Mouse (Mus musculus): ENCODE data around the gene Rnf8. TPM values are rescaled to one million over a fixed set of nuclear protein-coding genes. Genes with fewer than 3 reads are reported as not detected.

Gene Rnf8
- total and polyA plus RNA-seq, 2 experiments from 2014 or later = 21.9 to 75.3 TPM

- Histone ChIP-seq H3K27me3 (ENCODE audit: insufficient read depth, low read length) (no peaks in the 10 kb centered on the region), H3K9me3 (ENCODE audit: low read length) (no peaks in the 10 kb centered on the region), H3K4me1 (ENCODE audit: insufficient read depth, low read length) (0 out of 2 replicates have a peak, but pooled peaks cover 2% of the 10 kb centered on the region), H3K36me3 (ENCODE audit: insufficient read depth, low read length) (peaks cover 41% of the 10 kb centered on the region), H3K9ac (replicated peaks; ENCODE audit: low read length, poor library complexity, severe bottlenecking) (no peak overlapping the region), H3K4me2 (ENCODE audit: low read depth, low read length, poor library complexity, severe bottlenecking) (no peak overlapping the region), H3K27ac (ENCODE audit: low read depth, low read length) (no peak overlapping the region), H3K4me3 (ENCODE audit: low read depth, low read length) (no peak overlapping the region)
- no peak for TF ChIP-seq CTCF (IDR thresholded peaks at IDR 0.05)
- 81% methylated on average over 5 of the region's 5 CpGs for WGBS
- DNase-seq (ENCODE audit: low spot score) (no peak), ATAC-seq (ENCODE audit: low FRiP score) (no peak)
Observed at GRCm38 (mm10) chr17:29584306-29584705, 30.3 kb upstream of the Rnf8 start.

DNA sequence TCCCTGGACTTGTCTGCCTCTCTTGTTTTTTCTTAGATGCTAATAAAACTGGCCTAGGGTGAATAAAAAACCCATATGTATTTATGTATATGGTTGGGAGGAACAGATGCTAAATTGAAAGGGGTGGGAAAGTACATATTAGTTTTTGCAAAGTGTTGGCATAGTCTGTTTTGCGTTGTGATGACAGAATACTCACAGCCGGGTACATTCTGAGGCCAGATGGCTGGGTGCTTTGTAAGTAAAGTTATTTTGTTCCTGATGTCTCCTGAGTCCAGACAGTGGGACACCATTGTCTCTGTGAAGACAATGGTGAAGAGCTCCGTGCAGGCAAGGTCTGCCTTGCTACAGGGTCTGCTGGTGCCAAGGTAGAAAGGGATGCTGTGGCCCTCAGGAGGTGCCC is 29.9 kb upstream of the Rnf8 start:
- ATAC-seq (ENCODE audit: low FRiP score) = no peak
- no peak for DNase-seq (ENCODE audit: low spot score)

GRCm38 (mm10) chr17:29585446-29585845 is 29.1 kb upstream of the Rnf8 start:
- Histone ChIP-seq H3K4me2 (ENCODE audit: low read depth, low read length, poor library complexity, severe bottlenecking) (no peak overlapping the region), H3K9ac (replicated peaks; ENCODE audit: low read length, poor library complexity, severe bottlenecking) (no peak overlapping the region), H3K4me3 (ENCODE audit: low read depth, low read length) (no peak overlapping the region), H3K4me1 (ENCODE audit: insufficient read depth, low read length) (0 out of 2 replicates have a peak, but pooled peaks cover 2% of the 10 kb centered on the region), H3K9me3 (ENCODE audit: low read length) (no peaks in the 10 kb centered on the region), H3K36me3 (ENCODE audit: insufficient read depth, low read length) (peaks cover 35% of the 10 kb centered on the region), H3K27me3 (ENCODE audit: insufficient read depth, low read length) (no peaks in the 10 kb centered on the region), H3K27ac (ENCODE audit: low read depth, low read length) (no peak overlapping the region)
- ATAC-seq (ENCODE audit: low FRiP score) (no peak), DNase-seq (ENCODE audit: low spot score) (no peak)
- WGBS = 93% methylated on average over 6 of the region's 6 CpGs
- no peak for TF ChIP-seq CTCF (IDR thresholded peaks at IDR 0.05)

More for the DNA sequence above, 29.9 kb upstream of the Rnf8 start:
- Histone ChIP-seq H3K9ac (replicated peaks; ENCODE audit: low read length, poor library complexity, severe bottlenecking) (no peak overlapping the region), H3K4me1 (ENCODE audit: insufficient read depth, low read length) (0 out of 2 replicates have a peak, but pooled peaks cover 2% of the 10 kb centered on the region), H3K27me3 (ENCODE audit: insufficient read depth, low read length) (no peaks in the 10 kb centered on the region), H3K27ac (ENCODE audit: low read depth, low read length) (no peak overlapping the region), H3K9me3 (ENCODE audit: low read length) (no peaks in the 10 kb centered on the region), H3K4me3 (ENCODE audit: low read depth, low read length) (no peak overlapping the region), H3K36me3 (ENCODE audit: insufficient read depth, low read length) (peaks cover 37% of the 10 kb centered on the region), H3K4me2 (ENCODE audit: low read depth, low read length, poor library complexity, severe bottlenecking) (no peak overlapping the region)
- 64% methylated on average over 3 of the region's 3 CpGs for WGBS
- TF ChIP-seq CTCF (IDR thresholded peaks at IDR 0.05) = no peak

DNA sequence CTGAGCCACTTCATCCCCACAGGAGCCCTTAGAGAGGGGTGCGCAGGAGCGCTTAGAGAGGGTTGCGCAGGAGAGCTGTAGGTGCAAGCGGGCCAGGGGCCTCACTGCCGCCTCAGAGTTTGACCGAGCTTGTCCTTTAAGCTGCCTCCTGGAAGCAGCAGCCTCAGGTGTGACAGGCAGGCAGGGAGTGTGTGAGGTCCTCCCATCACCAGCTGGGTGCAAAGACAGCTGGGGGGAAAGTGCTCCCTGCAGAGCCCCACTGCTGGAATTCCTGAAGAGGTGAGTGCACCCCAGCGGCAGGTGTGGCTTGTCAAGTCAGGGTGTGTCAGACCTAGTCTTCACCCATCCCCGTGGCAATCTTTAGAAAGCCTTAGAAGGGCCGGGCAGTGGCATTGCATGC is 27.7 kb upstream of the Rnf8 start:
- TF ChIP-seq CTCF (IDR thresholded peaks at IDR 0.05) = no peak
- DNase-seq (ENCODE audit: low spot score) (no peak), ATAC-seq (ENCODE audit: low FRiP score) (no peak)
- H3K27me3 ChIP-seq (ENCODE audit: insufficient read depth, low read length) = no peaks in the 10 kb centered on the region
- no peak overlapping the region for H3K4me2 ChIP-seq (ENCODE audit: low read depth, low read length, poor library complexity, severe bottlenecking)
- 0 out of 2 replicates have a peak, but pooled peaks cover 2% of the 10 kb centered on the region for H3K4me1 ChIP-seq (ENCODE audit: insufficient read depth, low read length)
- 88% methylated on average over 9 of the region's 9 CpGs for WGBS
- no peaks in the 10 kb centered on the region for H3K9me3 ChIP-seq (ENCODE audit: low read length)
- no peak overlapping the region for H3K4me3 ChIP-seq (ENCODE audit: low read depth, low read length)
- no peak overlapping the region for H3K9ac ChIP-seq (replicated peaks; ENCODE audit: low read length, poor library complexity, severe bottlenecking)
- peaks cover 29% of the 10 kb centered on the region for H3K36me3 ChIP-seq (ENCODE audit: insufficient read depth, low read length)
- H3K27ac ChIP-seq (ENCODE audit: low read depth, low read length) = no peak overlapping the region

DNA sequence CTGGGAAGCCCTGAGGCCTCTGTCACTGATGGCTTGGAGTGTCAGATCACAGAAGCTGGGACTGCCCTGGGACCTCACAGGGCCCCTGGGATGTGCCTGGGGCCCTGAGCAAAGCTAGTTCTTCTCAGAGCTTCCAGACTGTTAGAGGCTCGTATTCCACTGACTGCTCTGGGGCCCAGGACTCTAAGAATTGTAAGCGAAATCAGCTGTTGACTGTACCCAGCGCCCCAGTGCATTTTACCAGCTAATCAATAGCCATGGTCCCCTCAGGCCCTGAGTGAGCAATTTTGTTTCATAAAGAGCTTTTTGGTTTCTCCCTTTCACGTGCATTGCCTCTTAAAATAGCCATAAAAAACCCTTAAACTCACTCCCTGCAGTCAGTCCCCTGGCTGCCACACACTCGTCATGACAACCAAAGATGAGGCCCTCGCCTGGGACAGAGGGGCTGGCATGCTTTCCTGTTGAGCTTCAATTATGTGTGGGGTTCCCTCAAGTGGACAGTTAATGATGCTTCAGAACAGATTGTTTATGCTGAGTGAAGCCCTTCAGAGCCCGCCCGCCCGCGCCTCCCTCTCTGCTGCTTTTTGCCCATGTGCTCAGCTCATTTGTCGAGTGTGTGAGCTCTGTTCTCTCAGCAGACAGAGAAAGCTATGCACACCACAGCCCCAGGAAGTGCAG is 25.2 kb upstream of the Rnf8 start:
- Histone ChIP-seq H3K27ac (ENCODE audit: low read depth, low read length) (peak overlapping the region; percentile 63; the same call in 1 of the 2 replicates), H3K9me3 (ENCODE audit: low read length) (no peaks in the 10 kb centered on the region), H3K9ac (replicated peaks; ENCODE audit: low read length, poor library complexity, severe bottlenecking) (no peak overlapping the region), H3K4me2 (ENCODE audit: low read depth, low read length, poor library complexity, severe bottlenecking) (no peak overlapping the region), H3K4me3 (ENCODE audit: low read depth, low read length) (no peak overlapping the region), H3K27me3 (ENCODE audit: insufficient read depth, low read length) (no peaks in the 10 kb centered on the region), H3K4me1 (ENCODE audit: insufficient read depth, low read length) (0 out of 2 replicates have a peak, but pooled peaks cover 2% of the 10 kb centered on the region), H3K36me3 (ENCODE audit: insufficient read depth, low read length) (0 out of 2 replicates have a peak, but pooled peaks cover 16% of the 10 kb centered on the region)
- 0 out of 2 replicates have a peak, but pooled peaks have one; percentile 1 for TF ChIP-seq CTCF (IDR thresholded peaks at IDR 0.05)
- peak; percentile 58; the same call in 1 of the 2 replicates for ATAC-seq (ENCODE audit: low FRiP score)
- DNase-seq (ENCODE audit: low spot score) = peak; percentile 81
- 37% methylated on average over 11 of the region's 11 CpGs for WGBS

Data from midbrain, postnatal 0 days (tissue).